Mouse (Mus musculus) intestine, embryonic 15.5 days (tissue): Measurements from ENCODE around the gene Atl1. TPM values are rescaled to one million over a fixed set of nuclear protein-coding genes. Genes with fewer than 3 reads are reported as not detected.

Experiments
- ATAC-seq: fragments of 200-750 bp; cut with Nextera tagmentation; 2 replicates; pipeline ENCODE4 v1.8.0; 2017; ENCODE audit warnings: moderate TSS enrichment, moderate library complexity
- H3K27ac ChIP-seq: fragments of 300-500 bp; sonication (generic); 2 replicates; pipeline ENCODE4 v1.5.1; 2015; ENCODE audit warnings: mild to moderate bottlenecking, inconsistent platforms
- H3K27me3 ChIP-seq: fragments of 300-500 bp; sonication (generic); replicated peaks from 2 replicates; pipeline ENCODE4 v1.6.1; 2015; ENCODE audit warnings: inconsistent platforms
- H3K36me3 ChIP-seq: fragments of 300-500 bp; sonication (generic); 2 replicates; pipeline ENCODE4 v1.6.1; 2015; ENCODE audit warnings: inconsistent platforms
- H3K4me1 ChIP-seq: fragments of 300-500 bp; sonication (generic); replicated peaks from 2 replicates; pipeline ENCODE4 v1.6.1; 2015; ENCODE audit warnings: inconsistent platforms
- H3K4me2 ChIP-seq: fragments of 300-500 bp; sonication (generic); replicated peaks from 2 replicates; pipeline ENCODE4 v1.6.1; 2015; ENCODE audit warnings: mild to moderate bottlenecking, inconsistent platforms
- H3K4me3 ChIP-seq: fragments of 300-500 bp; sonication (generic); replicated peaks from 2 replicates; pipeline ENCODE4 v1.5.1; 2015; ENCODE audit warnings: inconsistent platforms
- H3K9ac ChIP-seq: fragments of 300-500 bp; sonication (generic); 2 replicates; pipeline ENCODE4 v1.6.1; 2015; ENCODE audit warnings: inconsistent platforms
- H3K9me3 ChIP-seq: fragments of 300-500 bp; sonication (generic); 2 replicates; pipeline ENCODE4 v1.6.1; 2016; ENCODE audit warnings: inconsistent platforms
- WGBS: fragments of 180-500 bp; shearing (Covaris S2); methylation state at CpG from one replicate; pipeline ENCODE4 v1.1.7; 2015; 5-methylcytosine and 5-hydroxymethylcytosine counted together
- polyA plus RNA-seq: library from polyadenylated mRNA; unstranded; fragments of >200 nt; fragmentation: Nextera tagmentation; extraction: Ambion mirVana; gene quantifications from 2 replicates; pipeline ENCODE4 v1.2.1, GENCODE M21; 2015

Atl1 gene
- polyA plus RNA-seq, 1 experiment from 2014 or later, result 5.6 TPM

DNA sequence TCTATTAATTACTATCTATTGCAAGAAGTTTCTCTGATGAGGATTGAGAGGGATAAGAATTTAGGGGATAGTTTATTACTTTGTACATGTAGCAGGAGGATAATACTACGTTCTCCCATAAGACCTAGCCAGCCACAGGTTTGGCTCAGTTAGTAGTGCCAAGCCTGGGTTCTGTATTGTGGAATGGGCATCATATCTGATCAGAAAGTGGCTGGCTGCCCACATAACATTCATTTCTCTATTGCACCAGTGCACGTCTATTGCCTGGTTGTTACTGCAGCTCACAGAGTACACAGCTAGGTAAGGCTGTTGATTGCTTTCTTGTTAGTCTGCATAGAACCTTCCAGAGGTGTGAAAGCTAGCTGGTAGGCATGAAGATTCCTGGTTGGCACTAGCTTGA lies 25.5 kb downstream of the Atl1 start:
- WGBS, result 84% methylated on average over 2 of the region's 2 CpGs
- Histone ChIP-seq H3K4me3 (no peak overlapping the region), H3K4me2 (no peak overlapping the region), H3K4me1 (no peaks in the 10 kb centered on the region), H3K36me3 (no peaks in the 10 kb centered on the region), H3K9ac (no peak overlapping the region), H3K9me3 (no peaks in the 10 kb centered on the region), H3K27ac (no peak overlapping the region), H3K27me3 (no peaks in the 10 kb centered on the region)
- no peak for ATAC-seq

DNA sequence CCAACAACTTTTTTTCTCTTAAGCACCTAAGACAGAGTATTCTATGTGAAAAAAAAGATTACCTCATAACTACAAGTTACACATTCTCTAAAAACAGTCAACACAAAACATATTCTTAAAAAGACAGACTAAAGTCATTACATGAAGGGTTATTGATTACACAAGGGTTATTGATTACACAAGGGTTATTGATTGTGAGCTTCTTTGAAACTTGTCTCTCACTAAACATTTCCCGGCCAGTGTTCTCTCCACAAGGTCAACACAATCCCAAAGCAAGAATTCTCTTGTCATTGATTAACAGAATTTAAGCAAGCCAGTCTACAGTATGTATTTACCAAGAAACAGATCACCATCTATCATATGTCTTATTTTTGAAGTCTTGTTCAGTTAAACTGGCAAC lies 29.7 kb downstream of the Atl1 start:
- WGBS, result 56% methylated on average over 1 of the region's 1 CpGs
- Histone ChIP-seq H3K36me3 (no peaks in the 10 kb centered on the region), H3K4me1 (no peaks in the 10 kb centered on the region), H3K4me2 (no peak overlapping the region), H3K9ac (no peak overlapping the region), H3K4me3 (no peak overlapping the region), H3K27ac (no peak overlapping the region), H3K27me3 (no peaks in the 10 kb centered on the region), H3K9me3 (no peaks in the 10 kb centered on the region)
- ATAC-seq, result no peak

GRCm38 (mm10) chr12:69923128-69923527 lies 30.7 kb downstream of the Atl1 start:
- ATAC-seq, result no peak
- Histone ChIP-seq H3K36me3 (no peaks in the 10 kb centered on the region), H3K4me2 (no peak overlapping the region), H3K4me1 (no peaks in the 10 kb centered on the region), H3K27me3 (no peaks in the 10 kb centered on the region), H3K9ac (no peak overlapping the region), H3K27ac (no peak overlapping the region), H3K9me3 (no peaks in the 10 kb centered on the region), H3K4me3 (no peak overlapping the region)
- 78% methylated on average over 3 of the region's 3 CpGs for WGBS

- Histone ChIP-seq H3K27me3 (no peaks in the 10 kb centered on the region), H3K4me2 (no peak overlapping the region), H3K4me3 (no peak overlapping the region), H3K9me3 (no peaks in the 10 kb centered on the region), H3K9ac (no peak overlapping the region), H3K36me3 (no peaks in the 10 kb centered on the region), H3K4me1 (no peaks in the 10 kb centered on the region), H3K27ac (no peak overlapping the region)
- 62% methylated on average over 3 of the region's 3 CpGs for WGBS
- no peak for ATAC-seq
Measured at GRCm38 (mm10) chr12:69923603-69924002, 31.2 kb downstream of the Atl1 start.

- no peak overlapping the region for H3K9ac ChIP-seq
- H3K27ac ChIP-seq, result no peak overlapping the region
- no peak overlapping the region for H3K4me2 ChIP-seq
- ATAC-seq, result no peak
- H3K4me3 ChIP-seq, result no peak overlapping the region
- no peaks in the 10 kb centered on the region for H3K36me3 ChIP-seq
- WGBS, result 21% methylated on average over 5 of the region's 5 CpGs
- H3K9me3 ChIP-seq, result no peaks in the 10 kb centered on the region
- H3K27me3 ChIP-seq, result no peaks in the 10 kb centered on the region
- H3K4me1 ChIP-seq, result no peaks in the 10 kb centered on the region
Measured at GRCm38 (mm10) chr12:69924012-69924411, 31.6 kb downstream of the Atl1 start.

GRCm38 (mm10) chr12:69926716-69927115 lies 34.3 kb downstream of the Atl1 start:
- Histone ChIP-seq H3K27me3 (no peaks in the 10 kb centered on the region), H3K36me3 (no peaks in the 10 kb centered on the region), H3K9ac (no peak overlapping the region), H3K4me2 (no peak overlapping the region), H3K4me3 (no peak overlapping the region), H3K27ac (no peak overlapping the region), H3K9me3 (no peaks in the 10 kb centered on the region), H3K4me1 (no peaks in the 10 kb centered on the region)
- 48% methylated on average over 7 of the region's 7 CpGs for WGBS
- ATAC-seq, result no peak

GRCm38 (mm10) chr12:69937731-69938130 lies 45.3 kb downstream of the Atl1 start:
- WGBS, result 81% methylated on average over 5 of the region's 5 CpGs
- Histone ChIP-seq H3K9ac (no peak overlapping the region), H3K4me3 (no peak overlapping the region), H3K9me3 (no peaks in the 10 kb centered on the region), H3K4me1 (no peaks in the 10 kb centered on the region), H3K27ac (no peak overlapping the region), H3K27me3 (no peaks in the 10 kb centered on the region), H3K36me3 (no peaks in the 10 kb centered on the region), H3K4me2 (no peak overlapping the region)
- no peak for ATAC-seq

GRCm38 (mm10) chr12:69939291-69939690 lies 46.9 kb downstream of the Atl1 start:
- no peaks in the 10 kb centered on the region for H3K4me1 ChIP-seq
- WGBS, result 63% methylated on average over 2 of the region's 2 CpGs

GRCm38 (mm10) chr12:69941655-69942329 lies 49.4 kb downstream of the Atl1 start:
- no peak for ATAC-seq
- 64% methylated on average over 1 of the region's 1 CpGs for WGBS
- no peak overlapping the region for H3K27ac ChIP-seq

More at GRCm38 (mm10) chr12:69939291-69939690, 46.9 kb downstream of the Atl1 start:
- Histone ChIP-seq H3K9me3 (no peaks in the 10 kb centered on the region), H3K27ac (no peak overlapping the region), H3K36me3 (no peaks in the 10 kb centered on the region), H3K4me3 (no peak overlapping the region), H3K27me3 (no peaks in the 10 kb centered on the region), H3K9ac (no peak overlapping the region), H3K4me2 (no peak overlapping the region)
- no peak for ATAC-seq

GRCm38 (mm10) chr12:69945861-69946260 lies 53.4 kb downstream of the Atl1 start:
- 94% methylated on average over 5 of the region's 5 CpGs for WGBS
- H3K4me1 ChIP-seq, result no peaks in the 10 kb centered on the region
- no peak overlapping the region for H3K9ac ChIP-seq
- H3K27ac ChIP-seq, result no peak overlapping the region
- no peak for ATAC-seq
- no peak overlapping the region for H3K4me2 ChIP-seq
- H3K4me3 ChIP-seq, result no peak overlapping the region
- H3K9me3 ChIP-seq, result no peaks in the 10 kb centered on the region
- H3K27me3 ChIP-seq, result no peaks in the 10 kb centered on the region
- no peaks in the 10 kb centered on the region for H3K36me3 ChIP-seq

More at GRCm38 (mm10) chr12:69941655-69942329, 49.4 kb downstream of the Atl1 start:
- H3K4me1 ChIP-seq, result no peaks in the 10 kb centered on the region
- H3K4me2 ChIP-seq, result no peak overlapping the region
- H3K9ac ChIP-seq, result no peak overlapping the region
- no peaks in the 10 kb centered on the region for H3K27me3 ChIP-seq
- H3K9me3 ChIP-seq, result no peaks in the 10 kb centered on the region
- no peak overlapping the region for H3K4me3 ChIP-seq
- no peaks in the 10 kb centered on the region for H3K36me3 ChIP-seq

- no peak overlapping the region for H3K4me3 ChIP-seq
- no peak overlapping the region for H3K27ac ChIP-seq
- H3K4me1 ChIP-seq, result no peaks in the 10 kb centered on the region
- no peaks in the 10 kb centered on the region for H3K36me3 ChIP-seq
- H3K4me2 ChIP-seq, result no peak overlapping the region
- no peak for ATAC-seq
- no peaks in the 10 kb centered on the region for H3K27me3 ChIP-seq
- no peak overlapping the region for H3K9ac ChIP-seq
- 61% methylated on average over 3 of the region's 3 CpGs for WGBS
- no peaks in the 10 kb centered on the region for H3K9me3 ChIP-seq
Measured at GRCm38 (mm10) chr12:69947502-69947901, 55.1 kb downstream of the Atl1 start.

- Histone ChIP-seq H3K27me3 (no peaks in the 10 kb centered on the region), H3K4me1 (no peaks in the 10 kb centered on the region), H3K4me2 (no peak overlapping the region), H3K4me3 (no peak overlapping the region), H3K27ac (no peak overlapping the region), H3K9me3 (no peaks in the 10 kb centered on the region), H3K9ac (no peak overlapping the region), H3K36me3 (0 out of 2 replicates have a peak, but pooled peaks cover 2% of the 10 kb centered on the region)
- WGBS, result 83% methylated on average over 2 of the region's 2 CpGs
- ATAC-seq, result no peak
Measured at GRCm38 (mm10) chr12:69957378-69957777, 65.0 kb downstream of the Atl1 start.

- Histone ChIP-seq H3K36me3 (0 out of 2 replicates have a peak, but pooled peaks cover 5% of the 10 kb centered on the region), H3K4me2 (no peak overlapping the region), H3K4me3 (no peak overlapping the region), H3K4me1 (no peaks in the 10 kb centered on the region), H3K9ac (no peak overlapping the region), H3K27me3 (no peaks in the 10 kb centered on the region), H3K9me3 (no peaks in the 10 kb centered on the region), H3K27ac (no peak overlapping the region)
- 62% methylated on average over 4 of the region's 4 CpGs for WGBS
- ATAC-seq, result no peak
Measured at GRCm38 (mm10) chr12:69962468-69962867, 70.1 kb downstream of the Atl1 start.
